Mouse (Mus musculus) stomach, postnatal 0 days (tissue): ENCODE results near the gene Tuba8.

Experiments used
- CTCF ChIP-seq: IDR thresholded peaks from 2 replicates; pipeline ENCODE4 v1.5.1; 2016; ENCODE audit warnings: antibody characterized with exemption, low read depth, mild to moderate bottlenecking, moderate library complexity
- EP300 ChIP-seq: optimal IDR thresholded peaks from 2 replicates; pipeline ENCODE3; 2016; ENCODE audit warnings: antibody characterized with exemption

DNA sequence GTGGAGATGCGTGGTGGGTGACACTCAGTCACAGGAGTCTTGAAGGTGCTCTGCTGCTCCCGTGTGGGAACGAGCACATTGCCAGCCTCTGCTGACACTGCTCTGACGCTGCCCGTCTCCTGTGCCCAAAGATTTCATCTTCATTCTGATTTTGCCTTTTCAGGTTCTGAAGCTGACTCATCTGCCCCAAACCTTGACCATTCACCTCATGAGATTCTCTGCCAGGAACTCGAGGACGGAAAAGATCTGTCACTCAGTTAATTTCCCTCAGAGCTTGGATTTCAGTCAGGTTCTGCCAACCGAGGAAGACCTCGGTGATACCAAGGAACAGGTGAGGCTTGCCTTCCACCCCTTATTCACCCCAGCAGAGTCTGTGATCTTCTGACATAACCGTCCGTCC lies 52.0 kb downstream of the Tuba8 start:
- TF ChIP-seq EP300 (no peak), CTCF (no peak)
